Mouse (Mus musculus): Measurements from ENCODE around the gene Polr3k. TPM values are rescaled to one million over a fixed set of nuclear protein-coding genes. Genes with fewer than 3 reads are reported as not detected.

Gene Polr3k
- total RNA-seq (2021), result 10 to 100 TPM; 29.5 to 36.2 TPM

- DNase-seq, result peak; percentile 96 to 97
These were observed at the start of gene Polr3k for GRCm38 (mm10) chr2:181863791-181864535. Gene Polr3k, plus strand, starts transcription at chr2:181864337.

- no peak for DNase-seq
These were observed 35.0 kb upstream of the Polr3k start for GRCm38 (mm10) chr2:181829032-181829650.

- DNase-seq, result no peak
These were observed 31.4 kb upstream of the Polr3k start for GRCm38 (mm10) chr2:181832745-181833144.

DNA sequence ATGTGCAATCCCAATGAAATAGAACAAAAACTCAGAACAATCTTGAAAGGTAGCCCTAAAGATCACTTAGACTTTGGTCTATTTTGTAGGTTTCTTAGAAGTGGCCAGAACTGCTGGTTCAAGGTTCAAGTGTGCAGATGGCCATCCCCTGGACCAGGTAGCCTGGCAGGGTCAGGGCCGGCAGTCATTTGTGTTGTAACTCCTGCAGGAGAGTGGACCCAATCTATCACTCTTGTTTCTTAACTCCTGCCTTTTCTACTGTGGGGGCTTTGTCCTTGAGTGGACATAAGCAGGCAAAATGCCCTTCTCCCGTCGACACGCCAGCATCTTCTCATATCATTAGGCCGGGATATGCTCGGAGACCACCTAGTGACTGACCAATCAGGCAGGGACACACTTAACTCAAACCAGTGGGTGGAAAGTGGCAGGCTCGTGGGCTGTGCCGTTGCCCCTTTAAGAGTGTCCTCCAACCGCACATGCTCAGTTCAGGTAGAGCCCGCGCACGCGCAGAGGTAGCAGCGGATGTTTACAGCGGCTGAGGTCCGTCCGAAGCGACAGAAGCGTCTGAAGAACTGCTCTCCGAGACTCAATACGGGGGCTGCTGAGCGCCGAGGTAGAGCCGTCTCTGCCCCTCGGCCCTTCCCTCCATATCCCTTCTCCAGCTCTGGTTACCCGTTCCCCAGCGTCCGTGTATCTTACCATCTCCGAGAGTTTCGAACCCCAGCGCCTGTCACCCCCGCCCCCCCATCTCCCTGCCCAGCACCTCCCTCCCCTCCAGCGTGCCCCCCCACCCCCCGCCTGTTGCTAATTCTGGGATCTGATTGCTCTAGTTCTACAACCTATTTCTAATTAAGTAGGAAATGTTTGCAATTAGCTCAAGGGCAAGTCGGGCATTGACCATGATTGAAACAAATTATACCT lies 26.5 kb upstream of the Polr3k start, which contains the start of gene Pcmtd2:
Gene Pcmtd2, plus strand, starts transcription at position 483 of the 921 bp plus-strand sequence.
- peak; percentile 90 to 92 for DNase-seq

GRCm38 (mm10) chr2:181838293-181838680 lies 25.9 kb upstream of the Polr3k start:
- DNase-seq, result no peak

DNA sequence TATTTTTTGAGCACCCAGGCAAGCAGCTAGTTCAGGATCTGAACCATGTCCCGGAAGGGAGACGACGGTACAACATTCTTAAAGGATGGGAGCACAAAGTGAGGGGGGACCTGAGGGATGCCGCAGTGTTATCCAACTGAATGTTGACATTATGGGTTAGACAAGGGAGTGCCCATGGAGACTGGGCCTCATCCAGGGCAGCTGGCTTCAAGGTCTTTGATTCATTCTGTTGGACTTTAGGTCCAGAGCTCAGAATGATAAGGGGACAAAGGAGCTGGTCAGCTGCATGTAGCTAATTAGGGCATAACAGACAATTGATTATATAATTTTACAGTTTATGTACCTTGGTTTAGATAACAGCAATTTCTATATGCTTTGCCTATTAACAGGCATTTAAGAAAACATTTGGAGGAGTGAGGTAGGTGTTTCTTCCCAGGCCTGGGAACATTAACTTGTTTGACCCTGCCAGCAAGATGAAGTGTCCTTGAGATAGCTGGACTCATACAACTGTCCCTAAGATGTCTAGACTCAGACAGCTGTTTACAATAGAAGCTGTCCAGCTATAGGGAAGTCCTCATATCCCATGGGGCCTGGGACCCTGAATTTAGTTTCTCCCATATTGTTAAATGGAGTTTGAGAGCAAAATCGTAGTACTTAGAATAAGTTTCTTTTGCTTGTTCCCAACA lies 18.3 kb upstream of the Polr3k start:
- no peak for DNase-seq

DNA sequence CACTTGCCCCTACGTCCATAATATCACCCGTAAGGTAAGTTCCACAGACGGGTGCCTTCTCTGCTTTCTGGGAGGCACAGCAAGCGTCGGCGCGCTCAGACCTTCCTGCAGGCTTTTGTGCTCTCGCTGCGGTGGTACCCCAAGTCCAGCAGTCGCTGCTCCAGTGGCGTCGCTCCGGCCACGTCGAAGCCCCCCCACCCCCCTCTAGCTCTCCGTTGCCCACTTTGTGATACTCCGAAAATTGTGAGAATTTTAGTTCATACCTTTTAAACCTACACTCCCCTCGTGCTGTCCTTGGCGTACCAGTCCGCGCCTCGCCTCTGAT lies 361 bp downstream of the Polr3k start:
- DNase-seq, result no peak

GRCm38 (mm10) chr2:181866931-181867330 lies 2.8 kb downstream of the Polr3k start:
- peak in 1 of 2 experiments; percentile 57 for DNase-seq

DNA sequence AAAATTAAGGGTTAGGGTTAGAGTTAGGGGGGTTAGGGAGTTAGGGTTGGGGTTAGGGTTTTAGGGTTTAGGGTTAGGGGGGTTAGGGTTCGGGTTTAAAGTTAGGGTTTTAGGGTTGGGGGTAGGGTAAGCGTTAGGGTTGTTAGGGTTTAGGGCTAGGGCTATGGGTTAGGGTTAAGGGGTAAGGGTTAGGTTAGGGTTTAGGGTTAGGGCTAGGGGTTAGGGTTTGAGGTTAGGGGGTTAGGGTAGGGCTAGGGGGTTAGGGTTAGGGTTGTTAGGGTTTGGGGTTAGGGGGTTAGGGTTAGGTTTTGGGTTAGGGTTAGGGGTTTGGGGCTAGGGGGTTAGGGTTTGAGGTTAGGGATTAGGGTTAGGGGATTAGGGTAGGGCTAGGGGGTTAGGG lies 6.9 kb downstream of the Polr3k start:
- DNase-seq, result no peak

DNA sequence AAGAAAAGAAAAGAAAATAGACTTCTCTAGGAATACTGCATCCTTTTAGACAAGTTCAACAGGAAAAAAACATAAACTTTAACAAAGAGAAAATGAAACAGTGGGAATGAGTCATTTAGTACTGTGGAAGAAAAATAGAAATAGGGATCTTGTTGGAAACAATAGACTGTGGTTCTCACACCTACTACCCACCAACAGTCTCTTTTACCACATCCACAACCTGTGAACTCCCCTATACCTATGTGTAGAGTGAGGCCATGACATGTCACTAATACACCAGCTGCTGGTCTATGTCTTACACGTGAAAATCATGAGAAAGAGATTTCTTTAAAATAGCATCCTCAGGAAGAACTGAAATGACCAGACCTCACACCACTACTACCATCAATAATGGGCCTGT lies 14.8 kb downstream of the Polr3k start:
- DNase-seq, result no peak

GRCm38 (mm10) chr2:181883022-181883749 lies 19.0 kb downstream of the Polr3k start:
- DNase-seq, result no peak

DNA sequence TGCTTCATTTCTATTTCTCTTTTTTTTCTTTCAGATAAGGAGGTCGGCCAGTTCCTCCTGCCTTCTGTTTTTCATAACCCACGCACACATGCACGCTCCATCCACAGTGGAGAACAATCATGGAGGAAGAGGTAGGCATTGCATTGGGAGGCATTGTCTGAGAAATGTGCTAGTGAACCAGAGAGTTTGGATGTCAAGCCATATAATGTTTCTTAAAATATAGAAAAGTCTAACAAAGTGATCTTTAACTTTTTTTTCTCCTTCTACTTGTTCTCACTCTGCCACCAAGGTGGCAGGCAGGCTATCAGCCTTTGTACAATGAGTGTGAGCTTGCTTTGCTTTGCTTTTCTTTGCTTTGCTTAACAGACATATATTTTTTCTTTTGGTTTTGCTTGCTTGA lies 53.7 kb downstream of the Polr3k start:
- DNase-seq, result no peak

DNA sequence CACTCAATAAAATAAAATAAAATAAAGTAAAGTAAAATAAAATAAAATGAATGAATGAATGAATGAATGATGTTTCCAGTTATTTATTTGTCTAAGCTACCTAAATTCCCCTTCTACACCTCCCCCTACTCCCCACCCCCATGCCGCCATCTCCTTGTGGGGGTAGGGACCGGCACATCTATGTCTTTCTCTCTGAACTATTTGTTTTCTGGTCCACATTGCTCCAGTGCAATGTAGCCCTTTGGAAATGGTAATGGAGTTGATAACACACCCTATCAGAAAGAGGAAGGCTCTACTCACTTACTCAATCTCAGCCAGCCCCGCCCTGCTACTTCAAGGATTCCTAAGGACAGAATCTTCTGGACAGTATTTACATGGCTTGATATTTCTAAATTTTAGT lies 54.4 kb downstream of the Polr3k start:
- no peak for DNase-seq

Other genes starting within 250 kb of the Polr3k start
- gene Gm29797, start 207.3 kb upstream of the Polr3k start, total RNA-seq (2021), result 1 to 10 TPM; 1.1 to 1.6 TPM
- 10 to 100 TPM in 1 of 2 experiments, 1 to 10 TPM in 1; 8.3 to 11.1 TPM for gene Sox18, start 192.7 kb upstream of the Polr3k start, total RNA-seq (2021)
- gene Tcea2, start 184.0 kb upstream of the Polr3k start, total RNA-seq (2021), result 10 to 100 TPM; 60.6 to 62.0 TPM
- 10 to 100 TPM; 44.0 to 44.1 TPM for gene Rgs19, start 170.4 kb upstream of the Polr3k start, total RNA-seq (2021)
- not detected for gene Lkaaear1, start 165.9 kb upstream of the Polr3k start, total RNA-seq (2021)
- 10 to 100 TPM; 47.7 to 56.7 TPM for gene Oprl1, start 149.3 kb upstream of the Polr3k start, total RNA-seq (2021)
- 10 to 100 TPM; 26.3 to 27.8 TPM for gene Myt1, start 101.0 kb upstream of the Polr3k start, total RNA-seq (2021)
- 10 to 100 TPM; 87.3 to 91.1 TPM for gene Pcmtd2, start 26.5 kb upstream of the Polr3k start, total RNA-seq (2021)
- not detected for gene Gm14496, start 126.8 kb downstream of the Polr3k start, total RNA-seq (2021)

All from layer of hippocampus, postnatal 36 days (tissue).